Mouse (Mus musculus) intestine, embryonic 16.5 days (tissue): ENCODE data around the gene Riok2. TPM values are rescaled to one million over a fixed set of nuclear protein-coding genes. Genes with fewer than 3 reads are reported as not detected.

Source experiments
- ATAC-seq: fragments of 200-750 bp; cut with Nextera tagmentation; 2 replicates; pipeline ENCODE4 v1.8.0; 2017; ENCODE audit warnings: moderate TSS enrichment, moderate library complexity
- H3K27ac ChIP-seq: fragments of 300-500 bp; sonication (generic); 2 replicates; pipeline ENCODE4 v1.5.1; 2014; ENCODE audit warnings: mild to moderate bottlenecking, low read length
- H3K27me3 ChIP-seq: fragments of 300-500 bp; sonication (generic); replicated peaks from 2 replicates; pipeline ENCODE4 v1.6.1; 2014; ENCODE audit warnings: low read length, control low read depth, mixed read lengths; ENCODE audit not compliant: control insufficient read depth, insufficient read depth
- H3K36me3 ChIP-seq: fragments of 300-500 bp; sonication (generic); 2 replicates; pipeline ENCODE4 v1.6.1; 2014; ENCODE audit warnings: low read length, control low read depth; ENCODE audit not compliant: control insufficient read depth, insufficient read depth
- H3K4me1 ChIP-seq: fragments of 300-500 bp; sonication (generic); 2 replicates; pipeline ENCODE4 v1.6.1; 2014; ENCODE audit warnings: low read length, control low read depth, mixed read lengths; ENCODE audit not compliant: control insufficient read depth, insufficient read depth
- H3K4me2 ChIP-seq: fragments of 300-500 bp; sonication (generic); 2 replicates; pipeline ENCODE4 v1.6.1; 2014; ENCODE audit warnings: low read depth, low read length, control low read depth
- H3K4me3 ChIP-seq: fragments of 300-500 bp; sonication (generic); 2 replicates; pipeline ENCODE4 v1.5.1; 2014; ENCODE audit warnings: mild to moderate bottlenecking, low read length
- H3K9ac ChIP-seq: fragments of 300-500 bp; sonication (generic); 2 replicates; pipeline ENCODE4 v1.6.1; 2014; ENCODE audit warnings: low read depth, low read length
- H3K9me3 ChIP-seq: fragments of 300-500 bp; sonication (generic); 2 replicates; pipeline ENCODE4 v1.6.1; 2016; ENCODE audit warnings: low read length, control low read depth; ENCODE audit not compliant: control insufficient read depth
- WGBS: fragments of 180-500 bp; shearing (Covaris S2); extraction: QIAGEN DNeasy Blood & Tissue Kit; methylation state at CpG from one replicate; pipeline ENCODE4 v1.1.7; 2014; 5-methylcytosine and 5-hydroxymethylcytosine counted together
- polyA plus RNA-seq: library from polyadenylated mRNA; unstranded; fragments of >200 nt; fragmentation: Nextera tagmentation; extraction: Ambion mirVana; gene quantifications from 2 replicates; pipeline ENCODE4 v1.2.1, GENCODE M21; 2015

Riok2 gene
- polyA plus RNA-seq, 1 experiment from 2014 or later = 25.8 TPM

DNA sequence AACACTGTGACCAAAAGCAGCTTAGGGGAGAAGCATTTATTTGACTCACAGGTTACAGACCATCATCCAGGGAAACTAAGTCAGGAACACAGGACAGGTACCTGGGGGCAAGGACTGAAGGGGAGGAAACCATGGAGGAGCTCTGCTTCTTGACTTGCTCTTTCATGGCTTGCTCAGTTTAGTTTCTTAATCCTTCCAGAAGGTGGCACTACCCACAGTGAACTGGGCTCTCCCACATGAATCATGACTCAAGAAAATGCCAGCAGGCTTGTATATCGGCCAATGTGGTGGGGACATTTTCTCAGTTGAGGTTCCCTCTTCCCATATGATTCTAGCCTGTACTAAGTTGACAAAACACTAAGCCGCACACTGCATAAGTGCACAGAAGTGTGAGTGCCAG is 12.0 kb downstream of the Riok2 start:
- no peak overlapping the region for H3K9ac ChIP-seq
- H3K36me3 ChIP-seq = peaks cover 16% of the 10 kb centered on the region; the same call in 1 of the 2 replicates
- no peak for ATAC-seq
- no peaks in the 10 kb centered on the region for H3K27me3 ChIP-seq
- H3K27ac ChIP-seq = no peak overlapping the region
- H3K9me3 ChIP-seq = no peaks in the 10 kb centered on the region
- H3K4me3 ChIP-seq = no peak overlapping the region
- WGBS = 85% methylated on average over 2 of the region's 2 CpGs
- no peak overlapping the region for H3K4me2 ChIP-seq
- no peaks in the 10 kb centered on the region for H3K4me1 ChIP-seq

DNA sequence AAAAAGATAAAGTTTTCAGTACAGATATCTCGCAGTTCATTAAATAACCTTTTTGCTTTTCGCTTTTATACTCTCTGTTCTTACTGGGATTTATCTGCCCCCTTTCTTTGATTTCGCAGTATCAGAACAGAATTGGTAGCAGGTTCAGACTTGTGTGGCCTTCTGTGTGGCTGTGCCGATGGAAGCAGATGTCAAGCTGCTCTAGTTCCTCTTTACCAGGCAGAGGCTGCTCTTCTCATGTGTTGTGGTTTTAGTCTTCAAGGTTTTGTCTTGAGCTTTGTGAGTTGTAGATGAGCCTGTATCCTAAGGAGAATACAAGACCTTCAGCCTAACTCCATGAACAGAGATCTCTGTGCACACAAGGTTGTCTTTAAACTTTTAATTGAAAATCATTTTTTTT is 17.7 kb downstream of the Riok2 start:
- 93% methylated on average over 4 of the region's 4 CpGs for WGBS
- Histone ChIP-seq H3K27ac (no peak overlapping the region), H3K9me3 (no peaks in the 10 kb centered on the region), H3K4me1 (no peaks in the 10 kb centered on the region), H3K4me3 (no peak overlapping the region), H3K4me2 (no peak overlapping the region), H3K36me3 (peaks cover 12% of the 10 kb centered on the region; the same call in 1 of the 2 replicates), H3K9ac (no peak overlapping the region), H3K27me3 (no peaks in the 10 kb centered on the region)
- no peak for ATAC-seq

DNA sequence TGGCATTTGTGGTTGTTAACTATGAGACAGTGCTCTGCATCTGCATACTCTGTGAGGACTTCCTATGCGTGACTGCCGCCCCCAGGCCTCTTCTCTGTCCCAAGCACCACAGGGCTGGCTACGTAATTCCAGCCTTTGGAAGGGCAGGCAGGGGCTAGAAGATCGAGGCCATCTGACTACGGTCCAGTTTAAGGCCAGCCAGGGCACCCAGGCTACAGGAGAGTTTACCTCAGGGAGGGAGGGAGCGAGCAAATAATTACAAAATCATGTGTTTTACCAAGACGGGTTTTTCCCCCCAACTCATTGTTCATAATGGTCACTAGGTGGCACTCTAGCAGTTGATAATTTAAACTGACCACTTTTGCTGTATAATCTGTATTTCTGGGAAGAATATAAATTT is 18.8 kb downstream of the Riok2 start:
- Histone ChIP-seq H3K9ac (no peak overlapping the region), H3K9me3 (no peaks in the 10 kb centered on the region), H3K4me1 (no peaks in the 10 kb centered on the region), H3K4me3 (no peak overlapping the region), H3K36me3 (peaks cover 6% of the 10 kb centered on the region; the same call in 1 of the 2 replicates), H3K27ac (no peak overlapping the region), H3K27me3 (no peaks in the 10 kb centered on the region), H3K4me2 (no peak overlapping the region)
- ATAC-seq = 0 out of 2 replicates have a peak, but pooled peaks have one; percentile 38
- 64% methylated on average over 7 of the region's 7 CpGs for WGBS

DNA sequence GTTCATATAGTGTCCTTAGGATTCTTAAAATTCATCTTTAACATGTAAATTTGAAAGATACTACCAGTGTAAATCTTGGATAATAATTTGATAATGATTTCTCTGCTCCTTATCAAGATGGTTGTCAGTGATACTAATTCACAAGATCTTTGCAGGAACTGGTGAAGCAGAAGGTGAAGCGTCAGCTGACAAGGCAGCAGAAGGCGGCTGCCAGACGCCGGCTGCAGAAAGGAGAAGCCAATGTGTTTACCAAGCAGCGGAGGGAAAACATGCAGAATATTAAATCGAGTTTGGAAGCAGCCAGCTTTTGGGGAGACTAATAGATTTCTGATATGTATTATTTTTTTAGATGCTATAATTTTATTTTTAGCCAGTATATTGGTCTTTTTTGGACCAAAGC is 19.2 kb downstream of the Riok2 start:
- Histone ChIP-seq H3K36me3 (peaks cover 6% of the 10 kb centered on the region; the same call in 1 of the 2 replicates), H3K9me3 (no peaks in the 10 kb centered on the region), H3K9ac (no peak overlapping the region), H3K4me2 (no peak overlapping the region), H3K4me1 (no peaks in the 10 kb centered on the region), H3K27me3 (no peaks in the 10 kb centered on the region), H3K4me3 (no peak overlapping the region), H3K27ac (no peak overlapping the region)
- ATAC-seq = no peak
- 87% methylated on average over 6 of the region's 6 CpGs for WGBS

DNA sequence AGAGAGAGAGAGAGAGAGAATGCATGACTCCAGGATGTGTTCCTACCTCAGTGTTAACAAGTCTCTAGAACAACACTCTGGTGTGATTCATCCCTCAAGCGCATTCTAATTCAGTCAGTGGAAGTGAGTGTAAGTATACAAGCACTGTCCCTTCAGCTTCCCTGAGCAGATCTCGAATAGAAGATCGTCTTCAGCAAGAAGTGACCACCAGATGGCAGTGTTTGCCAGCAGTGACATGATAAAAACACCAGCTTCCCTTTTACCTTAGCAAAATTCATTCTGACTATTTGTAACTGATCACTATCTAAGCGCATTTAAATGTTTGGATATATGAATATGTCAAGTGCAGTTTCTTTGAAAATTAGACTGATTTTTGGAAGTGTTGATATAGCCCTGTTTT is 20.2 kb downstream of the Riok2 start:
- H3K9ac ChIP-seq = no peak overlapping the region
- H3K4me3 ChIP-seq = no peak overlapping the region
- H3K9me3 ChIP-seq = no peaks in the 10 kb centered on the region
- no peaks in the 10 kb centered on the region for H3K4me1 ChIP-seq
- H3K4me2 ChIP-seq = no peak overlapping the region
- H3K27ac ChIP-seq = no peak overlapping the region
- WGBS = 25% methylated on average over 4 of the region's 4 CpGs
- ATAC-seq = peak; percentile 65
- H3K36me3 ChIP-seq = peaks cover 4% of the 10 kb centered on the region; the same call in 1 of the 2 replicates
- H3K27me3 ChIP-seq = no peaks in the 10 kb centered on the region

DNA sequence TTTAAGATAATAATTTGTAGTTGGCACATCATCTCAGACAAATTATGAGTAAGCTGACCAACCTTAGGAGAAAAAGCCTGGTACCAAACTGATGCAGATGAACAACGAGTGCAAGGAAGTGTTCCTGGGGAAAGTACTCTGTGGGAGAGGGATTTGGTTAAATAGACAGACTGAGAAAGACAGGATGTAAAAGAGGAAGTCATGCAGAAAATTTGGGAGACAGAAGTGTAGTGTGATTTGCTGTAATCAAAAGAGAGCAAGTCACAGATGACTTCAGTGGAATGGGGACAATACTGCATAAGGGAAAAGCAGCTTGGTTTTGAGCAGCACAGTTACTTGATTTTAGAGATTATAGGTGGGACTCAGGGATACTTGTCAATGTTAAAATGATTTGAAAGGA is 22.8 kb downstream of the Riok2 start:
- no peaks in the 10 kb centered on the region for H3K36me3 ChIP-seq
- H3K27ac ChIP-seq = no peak overlapping the region
- no peaks in the 10 kb centered on the region for H3K27me3 ChIP-seq
- H3K9ac ChIP-seq = no peak overlapping the region
- H3K4me1 ChIP-seq = no peaks in the 10 kb centered on the region
- H3K9me3 ChIP-seq = no peaks in the 10 kb centered on the region
- 62% methylated on average over 1 of the region's 1 CpGs for WGBS
- no peak overlapping the region for H3K4me2 ChIP-seq
- H3K4me3 ChIP-seq = no peak overlapping the region
- ATAC-seq = no peak

DNA sequence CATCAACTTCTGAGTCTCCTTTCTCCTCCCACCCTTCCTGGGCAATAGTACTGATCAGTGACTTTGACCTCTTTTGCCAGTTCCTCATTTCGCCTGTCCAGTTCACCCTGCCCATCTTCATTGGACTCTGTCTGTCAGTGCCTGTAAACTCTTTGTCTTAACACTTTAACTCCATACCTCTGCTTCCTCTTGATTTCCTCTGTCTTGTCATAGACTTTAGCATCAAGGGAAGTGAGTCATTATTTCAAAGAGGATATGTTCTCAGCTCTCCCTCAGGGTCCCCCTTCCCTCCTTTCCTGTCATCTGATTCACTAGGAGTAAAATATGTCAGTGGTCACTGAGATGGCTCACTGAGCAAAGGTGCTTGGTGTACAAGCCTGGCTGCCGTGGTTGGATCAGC is 24.6 kb downstream of the Riok2 start:
- Histone ChIP-seq H3K9me3 (no peaks in the 10 kb centered on the region), H3K27ac (no peak overlapping the region), H3K4me3 (no peak overlapping the region), H3K9ac (no peak overlapping the region), H3K36me3 (no peaks in the 10 kb centered on the region), H3K4me1 (0 out of 2 replicates have a peak, but pooled peaks cover 3% of the 10 kb centered on the region), H3K4me2 (no peak overlapping the region), H3K27me3 (no peaks in the 10 kb centered on the region)
- 68% methylated on average over 2 of the region's 2 CpGs for WGBS
- ATAC-seq = no peak

DNA sequence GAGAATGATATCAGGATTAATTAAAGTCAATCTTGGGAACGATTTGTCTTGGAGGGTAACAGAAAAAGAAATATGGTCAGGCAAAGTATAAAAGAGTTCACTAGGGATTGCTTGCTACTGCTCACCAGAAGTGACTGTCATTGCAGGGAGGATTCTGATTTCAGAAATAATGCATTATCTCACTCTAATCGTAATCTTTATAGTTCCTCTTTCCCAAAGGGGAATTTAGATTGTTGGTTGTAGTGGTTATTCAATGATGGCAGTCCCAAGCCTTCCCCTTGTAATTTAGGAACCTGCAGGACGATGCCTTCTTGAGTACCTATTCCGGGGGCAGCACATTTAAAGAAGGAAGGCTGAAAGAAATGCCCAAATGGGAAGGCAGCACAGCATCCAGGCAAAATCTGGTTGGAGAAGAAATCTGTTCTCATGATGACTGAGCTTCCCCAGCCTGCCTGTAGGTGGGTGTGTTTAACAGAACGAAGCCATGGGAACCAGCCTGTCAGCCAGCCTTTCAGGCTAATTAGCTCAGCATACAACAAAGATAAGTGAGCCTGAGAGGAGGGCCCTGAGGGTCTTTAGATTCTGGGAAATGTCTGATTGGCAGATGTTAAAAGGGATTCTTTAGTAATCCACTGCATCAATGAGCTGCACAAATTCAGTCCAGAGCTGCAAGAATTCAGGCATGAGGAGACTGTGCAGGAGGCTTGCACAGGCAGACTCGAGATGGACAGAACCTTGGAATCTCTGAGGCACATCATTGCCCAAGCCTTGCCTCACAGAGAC is 28.3 kb downstream of the Riok2 start, which contains the start of gene Lix1:
Gene Lix1 (plus strand): TSS at position 451 of the 783 bp plus-strand sequence.
- H3K9ac ChIP-seq = no peak within 1 kb of the TSS
- H3K4me1 ChIP-seq = 0 out of 2 replicates have a peak, but pooled peaks cover 3% of the 10 kb centered on the region
- no peaks in the 10 kb centered on the region for H3K9me3 ChIP-seq
- ATAC-seq = peak; percentile 81
- WGBS = 32% methylated on average over 6 of the region's 6 CpGs
- no peaks in the 10 kb centered on the region for H3K36me3 ChIP-seq
- no peak within 1 kb of the TSS for H3K4me3 ChIP-seq
- H3K4me2 ChIP-seq = no peak within 1 kb of the TSS
- no peak within 1 kb of the TSS for H3K27ac ChIP-seq
- no peaks in the 10 kb centered on the region for H3K27me3 ChIP-seq

DNA sequence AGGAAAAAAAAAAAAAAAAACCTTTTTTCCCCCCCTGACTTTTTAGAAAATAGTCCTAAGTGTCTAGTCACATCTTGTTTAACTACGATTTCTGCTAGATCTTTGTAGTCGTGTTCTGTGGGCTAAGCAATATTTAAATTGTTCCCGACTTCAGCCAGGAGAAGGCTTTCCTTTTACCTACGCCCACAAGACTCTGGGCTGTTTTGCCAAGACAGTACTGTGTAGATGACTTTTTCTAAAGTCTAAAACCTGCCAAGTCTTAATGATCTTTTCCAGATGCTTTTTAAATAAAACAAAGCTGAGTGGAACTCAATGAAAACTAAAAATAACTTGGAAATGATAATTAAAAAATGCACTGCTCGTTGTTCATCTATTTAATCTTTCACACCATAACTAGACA is 28.9 kb downstream of the Riok2 start:
- Histone ChIP-seq H3K9ac (no peak overlapping the region), H3K4me2 (no peak overlapping the region), H3K9me3 (no peaks in the 10 kb centered on the region), H3K27ac (no peak overlapping the region), H3K27me3 (no peaks in the 10 kb centered on the region), H3K4me3 (no peak overlapping the region), H3K36me3 (no peaks in the 10 kb centered on the region), H3K4me1 (0 out of 2 replicates have a peak, but pooled peaks cover 3% of the 10 kb centered on the region)
- ATAC-seq = no peak
- WGBS = 33% methylated on average over 5 of the region's 5 CpGs
